8 mouse cellular contexts compared by ENCODE assay signal in genomic region chr5:120502147-120502621, GRCm38 (mm10). TPM values are rescaled to one million over a fixed set of nuclear protein-coding genes. Genes with fewer than 3 reads are reported as not detected.
DNase-seq lines count a peak whose midpoint lies in the region; ATAC-seq and TF ChIP-seq lines count a peak whose summit lies in the region.

No protein-coding gene starts in this region.

- no peak for TF ChIP-seq POLR2A in olfactory bulb, adult 2 months (IDR thresholded peaks at IDR 0.05; ENCODE audit: insufficient read depth, low read depth, low read length)

- peaks cover 19% of the 10 kb centered on the region for H3K4me1 ChIP-seq in forebrain, embryonic 16.5 days (replicated peaks; ENCODE audit: control insufficient read depth, insufficient read depth, low read length)
- peaks cover 30% of the 10 kb centered on the region for H3K4me1 ChIP-seq in limb, embryonic 10.5 days
- H3K4me1 ChIP-seq in olfactory bulb, adult 2 months (ENCODE audit: control insufficient read depth, insufficient read depth, low read length), result peaks cover 18% of the 10 kb centered on the region

- TF ChIP-seq CTCF in olfactory bulb, adult 2 months (IDR thresholded peaks at IDR 0.05; ENCODE audit: insufficient read depth, low read depth, low read length), result no peak

- H3K27ac ChIP-seq in forebrain, embryonic 16.5 days (ENCODE audit: low read length), result no peak overlapping the region
- peak overlapping the region; percentile 84; the same call in 1 of the 2 replicates for H3K27ac ChIP-seq in limb, embryonic 10.5 days
- H3K27ac ChIP-seq in olfactory bulb, adult 2 months (ENCODE audit: insufficient read depth, low read depth, low read length), result no peak overlapping the region

- H3K27me3 ChIP-seq in forebrain, embryonic 16.5 days (replicated peaks; ENCODE audit: control insufficient read depth, insufficient read depth, low read length), result no peaks in the 10 kb centered on the region
- peaks cover 5% of the 10 kb centered on the region; the same call in 1 of the 2 replicates for H3K27me3 ChIP-seq in limb, embryonic 10.5 days (ENCODE audit: low read depth, poor library complexity, severe bottlenecking)

- no peak overlapping the region; the same call in 1 of the 2 replicates for H3K9ac ChIP-seq in forebrain, embryonic 16.5 days (replicated peaks; ENCODE audit: low read depth, low read length)

- WGBS in forebrain, embryonic 16.5 days, result 59% methylated on average over 9 of the region's 9 CpGs
- WGBS in limb, embryonic 10.5 days, result 70% methylated on average over 9 of the region's 9 CpGs
- WGBS in olfactory bulb, adult 2 months, result 41% methylated on average over 9 of the region's 9 CpGs

- no peak for ATAC-seq in cerebellum, adult (ENCODE audit: insufficient number of reproducible peaks, low FRiP score, low TSS enrichment)
- ATAC-seq in forebrain, embryonic 16.5 days, result no peak

- peak overlapping the region; percentile 93 for H3K4me2 ChIP-seq in forebrain, embryonic 16.5 days (ENCODE audit: low read length)

- no peaks in the 10 kb centered on the region for H3K9me3 ChIP-seq in forebrain, embryonic 16.5 days (ENCODE audit: control insufficient read depth, low read length)
- no peaks in the 10 kb centered on the region for H3K9me3 ChIP-seq in limb, embryonic 10.5 days (replicated peaks)

- no peaks in the 10 kb centered on the region for H3K36me3 ChIP-seq in forebrain, embryonic 16.5 days (ENCODE audit: control insufficient read depth, insufficient read depth)
- peaks cover 22% of the 10 kb centered on the region for H3K36me3 ChIP-seq in limb, embryonic 10.5 days

- peak overlapping the region; percentile 87 for H3K4me3 ChIP-seq in forebrain, embryonic 16.5 days (replicated peaks; ENCODE audit: low read length)
- peak overlapping the region; percentile 81 for H3K4me3 ChIP-seq in limb, embryonic 10.5 days
- H3K4me3 ChIP-seq in olfactory bulb, adult 2 months (ENCODE audit: insufficient read depth, low read depth, low read length), result peak overlapping the region; percentile 84

- peak; percentile 68 for DNase-seq in cerebellum, adult 9-11 months
- DNase-seq in A20 (ENCODE audit: low read depth, low spot score), result peak; percentile 62
- DNase-seq in limb, embryonic 10.5 days (ENCODE audit: low spot score), result no peak
- no peak for DNase-seq in spleen, postnatal 4 days (ENCODE audit: low spot score in 2 of 2)
- DNase-seq in yolk sac, embryonic 10.5 days (ENCODE audit: low spot score), result no peak

RNA-seq across cellular contexts. Expression of gene Plbd2, which starts 1.2 kb away (rescaled TPM):
- polyA plus RNA-seq in forebrain, embryonic 16.5 days (2015; fragmentation: Nextera tagmentation; extraction: Ambion mirVana), result 22.9 and 24.6 TPM in 2 replicates
- polyA plus RNA-seq in limb, embryonic 10.5 days (2016; fragmentation: Nextera tagmentation; extraction: Ambion mirVana), result 41.3 and 43.1 TPM in 2 replicates
- not detected in 2 replicates for polyA plus RNA-seq in olfactory bulb, adult 2 months (2012; ENCODE audit: insufficient read depth, insufficient read length, low replicate concordance, missing spikeins)

RNA-seq across cellular contexts. Expression of gene Slc8b1, which starts 8.8 kb away (rescaled TPM):
- 1.9 and 2.0 TPM in 2 replicates for polyA plus RNA-seq in forebrain, embryonic 16.5 days (2015; fragmentation: Nextera tagmentation; extraction: Ambion mirVana)
- 3.7 and 4.4 TPM in 2 replicates for polyA plus RNA-seq in limb, embryonic 10.5 days (2016; fragmentation: Nextera tagmentation; extraction: Ambion mirVana)
- polyA plus RNA-seq in olfactory bulb, adult 2 months (2012; ENCODE audit: insufficient read depth, insufficient read length, low replicate concordance, missing spikeins), result not detected in 2 replicates

RNA-seq across cellular contexts. Expression of gene Sds, which starts 25.9 kb away (rescaled TPM):
- not detected in 2 replicates for polyA plus RNA-seq in forebrain, embryonic 16.5 days (2015; fragmentation: Nextera tagmentation; extraction: Ambion mirVana)
- not detected in 2 replicates for polyA plus RNA-seq in limb, embryonic 10.5 days (2016; fragmentation: Nextera tagmentation; extraction: Ambion mirVana)
- polyA plus RNA-seq in olfactory bulb, adult 2 months (2012; ENCODE audit: insufficient read depth, insufficient read length, low replicate concordance, missing spikeins), result not detected in 2 replicates

RNA-seq across cellular contexts. Expression of gene Sdsl, which starts 29.6 kb away (rescaled TPM):
- 1.9 and 2.3 TPM in 2 replicates for polyA plus RNA-seq in forebrain, embryonic 16.5 days (2015; fragmentation: Nextera tagmentation; extraction: Ambion mirVana)
- 5.2 and 5.6 TPM in 2 replicates for polyA plus RNA-seq in limb, embryonic 10.5 days (2016; fragmentation: Nextera tagmentation; extraction: Ambion mirVana)
- not detected in 2 replicates for polyA plus RNA-seq in olfactory bulb, adult 2 months (2012; ENCODE audit: insufficient read depth, insufficient read length, low replicate concordance, missing spikeins)

Comparison
In these comparisons a context has a peak if more than half of its experiments do, and no peak if none do; other contexts are left out.
1. DNase-seq: peak in cerebellum, adult 9-11 months (single experiment) and A20 (single experiment); none in limb, embryonic 10.5 days (single experiment), spleen, postnatal 4 days (0 of 2) and yolk sac, embryonic 10.5 days (single experiment).
2. Peak in every context shown above with its lines, with median percentiles within 50 percentile points of each other: H3K4me3 ChIP-seq.